Mouse (Mus musculus) erythroblast, embryonic 14.5 days (primary cell): ENCODE results near the gene Fat3.

Experiments
- GATA1 ChIP-seq: IDR thresholded peaks from 2 replicates; pipeline ENCODE4 v1.6.1; 2012; ENCODE audit warnings: low read length, inconsistent platforms, mixed read lengths
- TAL1 ChIP-seq: IDR thresholded peaks from 3 replicates; pipeline ENCODE4 v1.6.1; 2012; ENCODE audit warnings: low read length, inconsistent platforms, mixed read lengths

DNA sequence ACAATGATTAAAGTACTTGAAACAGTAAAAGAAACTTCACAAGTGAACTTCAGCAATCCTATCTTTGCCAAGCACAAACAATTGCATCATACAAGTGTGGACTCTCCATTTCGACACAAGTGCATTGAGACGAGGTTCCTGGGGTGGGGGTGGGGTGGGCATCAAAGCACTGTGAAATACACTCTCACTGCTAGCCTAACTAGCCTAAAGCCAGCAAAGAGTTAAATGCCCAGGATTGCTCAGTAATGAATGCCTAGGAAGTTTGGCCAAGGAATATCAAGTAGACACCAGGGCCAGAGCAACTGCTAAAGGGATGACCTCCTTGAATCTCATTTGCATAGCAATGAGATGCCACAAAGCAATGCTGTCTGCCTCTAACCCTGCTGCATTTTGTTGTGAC, 16.3 kb downstream of the Fat3 start:
- TF ChIP-seq GATA1: no peak
- no peak for TF ChIP-seq TAL1
